Mouse (Mus musculus): ENCODE results near the gene Gm11559. TPM values are rescaled to one million over a fixed set of nuclear protein-coding genes. Genes with fewer than 3 reads are reported as not detected.
"Not testable (repeated sequence)": the region's sequence is repeated elsewhere in the genome, so short reads cannot be mapped to it uniquely, and the experiment has no call there.

Gene Gm11559
- polyA plus RNA-seq (2012; rRNA removed) = not detected in 2 replicates

DNA sequence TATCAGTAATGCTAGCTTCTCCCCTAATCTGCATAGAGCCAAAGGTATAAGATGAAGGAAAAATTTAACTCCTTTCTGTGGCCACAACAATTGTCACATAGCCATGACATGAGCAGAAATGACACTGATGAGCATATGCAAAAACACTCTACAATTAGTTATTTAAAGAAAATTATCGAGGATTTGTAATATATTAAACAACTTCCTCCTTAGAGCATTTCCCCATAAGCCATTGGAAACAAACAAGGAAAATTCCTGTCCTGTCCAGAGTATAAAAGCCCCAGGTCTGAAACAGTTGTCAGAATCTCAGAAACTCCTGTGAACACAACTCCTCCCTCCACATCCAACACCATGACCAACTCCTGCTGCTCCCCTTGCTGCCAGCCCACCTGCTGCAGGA is at the start of gene Gm11559:
Gm11559 (plus strand) TSS at position 301 of the 400 bp plus-strand sequence.
- not testable (repeated sequence) for H3K4me3 ChIP-seq (ENCODE audit: control insufficient read depth, low read depth, low read length); H3K4me1 ChIP-seq (ENCODE audit: control insufficient read depth, insufficient read depth, low read length); H3K27ac ChIP-seq (ENCODE audit: control insufficient read depth, insufficient read depth, low read depth, low read length); H3K27me3 ChIP-seq (ENCODE audit: control insufficient read depth, insufficient read depth, low read length); H3K36me3 ChIP-seq (ENCODE audit: control insufficient read depth, insufficient read depth, low read length)

DNA sequence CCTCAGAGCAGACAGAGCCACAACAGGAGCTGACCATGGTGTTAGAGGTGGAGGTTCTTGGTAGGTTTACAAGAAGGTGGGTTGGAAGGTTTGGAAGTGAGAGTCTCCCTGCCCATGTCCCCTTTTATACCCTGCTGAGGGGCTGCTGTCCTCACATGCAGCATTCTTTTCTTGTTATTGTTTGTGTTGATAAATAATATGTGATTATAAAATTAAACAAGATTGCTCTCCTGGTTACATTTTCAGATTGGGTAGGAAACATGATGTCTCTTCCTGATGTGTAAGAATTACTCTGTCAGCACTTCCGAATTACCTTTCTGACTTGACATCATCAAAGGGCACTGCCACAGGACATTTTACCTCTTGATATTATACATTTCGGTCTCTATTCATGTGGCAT is 48.7 kb upstream of the Gm11559 start, which contains the start of gene Gm11564:
Gm11564 (minus strand) TSS at position 101 of the 400 bp plus-strand sequence.
- H3K4me1 ChIP-seq (ENCODE audit: control insufficient read depth, insufficient read depth, low read length); H3K27me3 ChIP-seq (ENCODE audit: control insufficient read depth, insufficient read depth, low read length); H3K27ac ChIP-seq (ENCODE audit: control insufficient read depth, insufficient read depth, low read depth, low read length); H3K36me3 ChIP-seq (ENCODE audit: control insufficient read depth, insufficient read depth, low read length); H3K4me3 ChIP-seq (ENCODE audit: control insufficient read depth, low read depth, low read length): not testable (repeated sequence)

DNA sequence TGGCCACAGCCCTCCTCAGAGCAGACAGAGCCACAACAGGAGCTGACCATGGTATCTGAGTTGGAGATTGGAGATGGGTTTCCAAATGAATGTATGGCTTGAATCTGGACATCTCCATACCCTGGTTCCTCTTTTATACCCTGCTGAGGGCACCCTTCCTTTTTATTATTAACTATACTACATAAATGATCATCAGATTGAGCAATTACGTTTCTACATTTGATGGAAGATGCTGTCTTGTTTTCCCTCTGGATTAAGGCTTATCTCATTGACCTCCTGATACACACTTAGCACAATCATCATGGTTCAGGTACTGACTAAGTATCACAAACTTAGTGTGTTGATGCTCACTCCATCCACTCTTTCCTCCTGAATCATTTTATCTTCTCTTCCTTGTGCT is 26.3 kb upstream of the Gm11559 start, which contains the start of gene 2300003K06Rik:
2300003K06Rik (minus strand) TSS at position 101 of the 400 bp plus-strand sequence.
- no peak for TF ChIP-seq POLR2A (IDR thresholded peaks at IDR 0.05; ENCODE audit: control insufficient read depth, low read depth, low read length)
- TF ChIP-seq CTCF (IDR thresholded peaks at IDR 0.05; ENCODE audit: control insufficient read depth, insufficient read depth, insufficient replicate concordance, low read depth, low read length) = no peak
- Histone ChIP-seq H3K36me3 (ENCODE audit: control insufficient read depth, insufficient read depth, low read length) (no peaks in the 10 kb centered on the region), H3K4me1 (ENCODE audit: control insufficient read depth, insufficient read depth, low read length) (no peaks in the 10 kb centered on the region; the same call in none of the 2 replicates), H3K4me3 (ENCODE audit: control insufficient read depth, low read depth, low read length) (no peak within 1 kb of the TSS), H3K27ac (ENCODE audit: control insufficient read depth, insufficient read depth, low read depth, low read length) (no peak within 1 kb of the TSS), H3K27me3 (ENCODE audit: control insufficient read depth, insufficient read depth, low read length) (no peaks in the 10 kb centered on the region)

DNA sequence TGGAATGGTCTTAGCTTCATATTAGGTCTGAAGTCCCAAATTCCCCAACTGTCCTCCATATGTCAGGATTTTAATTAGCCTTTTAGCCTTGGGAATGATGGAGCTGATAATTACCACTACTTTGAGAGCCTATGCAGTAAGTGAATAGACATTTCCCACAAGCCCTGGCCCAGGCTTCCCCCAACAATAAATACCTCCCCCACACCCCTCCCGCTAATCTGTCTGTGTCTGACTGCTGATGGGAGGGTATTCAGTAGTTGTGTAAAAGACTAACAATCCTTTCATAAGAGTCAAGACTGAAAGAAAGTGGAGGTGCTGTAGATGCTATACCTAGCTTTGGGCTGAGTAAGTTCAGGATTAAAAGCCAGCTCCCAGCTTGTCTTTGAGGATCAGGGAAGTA is 22.1 kb upstream of the Gm11559 start:
- no peak overlapping the region for H3K27ac ChIP-seq (ENCODE audit: control insufficient read depth, insufficient read depth, low read depth, low read length)
- no peaks in the 10 kb centered on the region for H3K27me3 ChIP-seq (ENCODE audit: control insufficient read depth, insufficient read depth, low read length)
- H3K4me3 ChIP-seq (ENCODE audit: control insufficient read depth, low read depth, low read length) = no peak overlapping the region
- TF ChIP-seq POLR2A (IDR thresholded peaks at IDR 0.05; ENCODE audit: control insufficient read depth, low read depth, low read length) = no peak
- TF ChIP-seq CTCF (IDR thresholded peaks at IDR 0.05; ENCODE audit: control insufficient read depth, insufficient read depth, insufficient replicate concordance, low read depth, low read length) = no peak
- H3K4me1 ChIP-seq (ENCODE audit: control insufficient read depth, insufficient read depth, low read length) = no peaks in the 10 kb centered on the region; the same call in none of the 2 replicates
- no peaks in the 10 kb centered on the region for H3K36me3 ChIP-seq (ENCODE audit: control insufficient read depth, insufficient read depth, low read length)

DNA sequence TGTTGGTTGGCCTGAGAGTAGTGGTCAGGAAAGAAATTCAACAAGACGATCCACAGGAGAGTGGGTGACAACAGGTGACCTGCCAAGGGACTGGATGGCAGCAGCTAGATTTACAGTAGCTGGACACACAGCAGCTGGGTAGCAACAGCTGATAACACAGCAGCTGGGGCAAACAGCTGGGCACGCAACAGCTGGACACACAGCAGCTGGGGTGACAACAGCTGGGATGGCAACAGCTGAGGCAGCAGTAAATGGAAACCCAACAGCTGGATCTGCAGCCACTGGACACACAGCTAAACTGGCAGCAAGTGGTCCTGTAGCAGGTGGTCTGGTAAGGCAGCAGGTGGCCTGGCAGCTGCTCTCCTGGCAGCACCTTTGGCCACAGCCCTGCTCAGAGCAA is 17.5 kb upstream of the Gm11559 start:
- H3K27ac ChIP-seq (ENCODE audit: control insufficient read depth, insufficient read depth, low read depth, low read length) = no peak overlapping the region
- H3K4me1 ChIP-seq (ENCODE audit: control insufficient read depth, insufficient read depth, low read length) = no peaks in the 10 kb centered on the region
- H3K36me3 ChIP-seq (ENCODE audit: control insufficient read depth, insufficient read depth, low read length) = no peaks in the 10 kb centered on the region
- H3K27me3 ChIP-seq (ENCODE audit: control insufficient read depth, insufficient read depth, low read length) = no peaks in the 10 kb centered on the region
- no peak overlapping the region for H3K4me3 ChIP-seq (ENCODE audit: control insufficient read depth, low read depth, low read length)
- TF ChIP-seq POLR2A (IDR thresholded peaks at IDR 0.05; ENCODE audit: control insufficient read depth, low read depth, low read length) (no peak), CTCF (IDR thresholded peaks at IDR 0.05; ENCODE audit: control insufficient read depth, insufficient read depth, insufficient replicate concordance, low read depth, low read length) (no peak)

DNA sequence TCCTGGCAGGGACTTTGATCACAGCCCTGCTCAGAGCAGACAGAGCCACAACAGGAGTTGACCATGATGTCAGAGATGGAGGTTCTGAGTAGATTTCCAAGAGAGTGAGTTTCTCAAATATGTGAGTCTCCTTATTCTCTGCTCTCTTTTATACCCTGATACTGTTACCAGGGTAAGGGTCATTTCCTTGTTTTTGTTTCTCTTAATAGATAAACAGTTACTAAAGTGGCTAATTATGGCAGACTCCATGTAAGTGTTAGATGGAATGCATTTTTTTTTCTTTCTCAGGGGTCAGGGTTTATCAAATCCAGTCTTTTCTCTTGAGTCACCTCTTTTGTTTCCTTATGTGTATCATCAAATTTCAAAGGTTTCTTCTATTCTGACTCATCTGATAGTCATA is 12.8 kb upstream of the Gm11559 start, which contains the start of gene Krtap4-16:
Krtap4-16 (minus strand) TSS at position 101 of the 400 bp plus-strand sequence.
- Histone ChIP-seq H3K27me3 (ENCODE audit: control insufficient read depth, insufficient read depth, low read length) (no peaks in the 10 kb centered on the region), H3K36me3 (ENCODE audit: control insufficient read depth, insufficient read depth, low read length) (no peaks in the 10 kb centered on the region), H3K27ac (ENCODE audit: control insufficient read depth, insufficient read depth, low read depth, low read length) (no peak within 1 kb of the TSS), H3K4me3 (ENCODE audit: control insufficient read depth, low read depth, low read length) (no peak within 1 kb of the TSS), H3K4me1 (ENCODE audit: control insufficient read depth, insufficient read depth, low read length) (no peaks in the 10 kb centered on the region)
- TF ChIP-seq POLR2A (IDR thresholded peaks at IDR 0.05; ENCODE audit: control insufficient read depth, low read depth, low read length) = no peak
- TF ChIP-seq CTCF (IDR thresholded peaks at IDR 0.05; ENCODE audit: control insufficient read depth, insufficient read depth, insufficient replicate concordance, low read depth, low read length) = no peak

DNA sequence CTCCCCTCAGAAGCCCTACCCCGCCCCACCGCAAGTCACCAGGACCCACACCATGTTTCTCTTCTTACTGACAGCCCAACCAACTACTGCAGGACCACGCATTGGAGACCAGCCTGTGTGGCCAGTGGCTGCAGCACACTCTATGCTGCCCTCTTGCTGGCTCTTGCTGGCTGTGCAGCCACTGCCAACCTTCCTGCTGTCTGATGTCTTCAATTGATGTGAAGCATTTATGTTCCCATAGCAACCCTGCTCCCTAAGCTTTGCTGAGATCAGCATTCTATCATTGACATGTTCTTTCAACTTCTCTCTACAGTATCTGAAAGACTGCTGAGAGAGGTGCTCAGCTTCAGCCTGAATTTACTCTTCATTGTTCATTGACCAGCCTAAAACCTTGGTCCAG is 10.2 kb upstream of the Gm11559 start:
- Histone ChIP-seq H3K4me3 (ENCODE audit: control insufficient read depth, low read depth, low read length) (no peak overlapping the region), H3K36me3 (ENCODE audit: control insufficient read depth, insufficient read depth, low read length) (no peaks in the 10 kb centered on the region), H3K4me1 (ENCODE audit: control insufficient read depth, insufficient read depth, low read length) (no peaks in the 10 kb centered on the region), H3K27ac (ENCODE audit: control insufficient read depth, insufficient read depth, low read depth, low read length) (no peak overlapping the region), H3K27me3 (ENCODE audit: control insufficient read depth, insufficient read depth, low read length) (no peaks in the 10 kb centered on the region)
- TF ChIP-seq POLR2A (IDR thresholded peaks at IDR 0.05; ENCODE audit: control insufficient read depth, low read depth, low read length) (no peak), CTCF (IDR thresholded peaks at IDR 0.05; ENCODE audit: control insufficient read depth, insufficient read depth, insufficient replicate concordance, low read depth, low read length) (peak; percentile 46; the same call in 1 of the 2 replicates)

DNA sequence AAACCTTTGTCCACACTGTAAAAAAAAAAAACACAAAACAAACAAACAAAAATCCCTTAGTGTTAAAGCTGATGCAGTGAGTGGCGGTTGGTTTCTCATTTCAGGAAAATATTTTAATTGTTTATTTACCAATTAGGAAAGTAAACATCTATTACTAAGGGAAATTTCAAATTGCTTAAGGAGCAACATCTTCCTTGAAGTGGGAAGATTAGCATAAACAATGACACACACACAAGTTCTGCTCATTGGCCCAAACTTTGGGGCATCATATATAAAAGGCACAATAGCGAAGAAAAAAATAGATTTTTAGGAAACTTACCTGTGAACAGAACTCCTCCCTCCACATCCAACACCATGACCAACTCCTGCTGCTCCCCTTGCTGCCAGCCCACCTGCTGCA is 6.7 kb upstream of the Gm11559 start, which contains the start of gene Gm11568:
Gm11568 (plus strand) TSS at position 301 of the 400 bp plus-strand sequence.
- TF ChIP-seq CTCF (IDR thresholded peaks at IDR 0.05; ENCODE audit: control insufficient read depth, insufficient read depth, insufficient replicate concordance, low read depth, low read length) (no peak), POLR2A (IDR thresholded peaks at IDR 0.05; ENCODE audit: control insufficient read depth, low read depth, low read length) (no peak)
- no peak within 1 kb of the TSS for H3K27ac ChIP-seq (ENCODE audit: control insufficient read depth, insufficient read depth, low read depth, low read length)

More for the DNA sequence above, 6.7 kb upstream of the Gm11559 start, which contains the start of gene Gm11568:
- no peak within 1 kb of the TSS for H3K4me3 ChIP-seq (ENCODE audit: control insufficient read depth, low read depth, low read length)
- H3K27me3 ChIP-seq (ENCODE audit: control insufficient read depth, insufficient read depth, low read length) = no peaks in the 10 kb centered on the region
- H3K4me1 ChIP-seq (ENCODE audit: control insufficient read depth, insufficient read depth, low read length) = no peaks in the 10 kb centered on the region
- H3K36me3 ChIP-seq (ENCODE audit: control insufficient read depth, insufficient read depth, low read length) = no peaks in the 10 kb centered on the region
